Mouse (Mus musculus) neural tube, embryonic 15.5 days (tissue): Measurements from ENCODE around the gene Nrxn2. TPM values are rescaled to one million over a fixed set of nuclear protein-coding genes. Genes with fewer than 3 reads are reported as not detected.

Experiments
- ATAC-seq: fragments of 200-750 bp; cut with Nextera tagmentation; 2 replicates; pipeline ENCODE4 v1.8.0; 2017; ENCODE audit warnings: mild to moderate bottlenecking, moderate TSS enrichment, moderate library complexity; ENCODE audit not compliant: low FRiP score
- H3K27ac ChIP-seq: fragments of 300-500 bp; sonication (generic); replicated peaks from 2 replicates; pipeline ENCODE4 v1.5.1; 2015; ENCODE audit warnings: mild to moderate bottlenecking, inconsistent platforms
- H3K27me3 ChIP-seq: fragments of 300-500 bp; sonication (generic); replicated peaks from 2 replicates; pipeline ENCODE4 v1.6.1; 2015; ENCODE audit warnings: inconsistent platforms
- H3K36me3 ChIP-seq: fragments of 300-500 bp; sonication (generic); 2 replicates; pipeline ENCODE4 v1.6.1; 2015; ENCODE audit warnings: inconsistent platforms
- H3K4me1 ChIP-seq: fragments of 300-500 bp; sonication (generic); 2 replicates; pipeline ENCODE4 v1.6.1; 2015; ENCODE audit warnings: inconsistent platforms
- H3K4me2 ChIP-seq: fragments of 300-500 bp; sonication (generic); 2 replicates; pipeline ENCODE4 v1.6.1; 2015; ENCODE audit warnings: inconsistent platforms, mild to moderate bottlenecking, moderate library complexity
- H3K4me3 ChIP-seq: fragments of 300-500 bp; sonication (generic); replicated peaks from 2 replicates; pipeline ENCODE4 v1.5.1; 2015; ENCODE audit warnings: mild to moderate bottlenecking, inconsistent platforms
- H3K9ac ChIP-seq: fragments of 300-500 bp; sonication (generic); replicated peaks from 2 replicates; pipeline ENCODE4 v1.6.1; 2015; ENCODE audit warnings: mild to moderate bottlenecking, inconsistent platforms
- H3K9me3 ChIP-seq: fragments of 300-500 bp; sonication (generic); replicated peaks from 2 replicates; pipeline ENCODE4 v1.6.1; 2016; ENCODE audit warnings: inconsistent platforms
- WGBS: fragments of 180-500 bp; shearing (Covaris S2); methylation state at CpG from one replicate; pipeline ENCODE4 v1.1.7; 2015; ENCODE audit warnings: mixed read lengths; 5-methylcytosine and 5-hydroxymethylcytosine counted together
- polyA plus RNA-seq: library from polyadenylated mRNA; unstranded; fragments of >200 nt; fragmentation: Nextera tagmentation; extraction: Ambion mirVana; gene quantifications from 2 replicates; pipeline ENCODE4 v1.2.1, GENCODE M21; 2015

The Nrxn2 gene
- polyA plus RNA-seq, 1 experiment from 2014 or later, result 45.7 TPM

DNA sequence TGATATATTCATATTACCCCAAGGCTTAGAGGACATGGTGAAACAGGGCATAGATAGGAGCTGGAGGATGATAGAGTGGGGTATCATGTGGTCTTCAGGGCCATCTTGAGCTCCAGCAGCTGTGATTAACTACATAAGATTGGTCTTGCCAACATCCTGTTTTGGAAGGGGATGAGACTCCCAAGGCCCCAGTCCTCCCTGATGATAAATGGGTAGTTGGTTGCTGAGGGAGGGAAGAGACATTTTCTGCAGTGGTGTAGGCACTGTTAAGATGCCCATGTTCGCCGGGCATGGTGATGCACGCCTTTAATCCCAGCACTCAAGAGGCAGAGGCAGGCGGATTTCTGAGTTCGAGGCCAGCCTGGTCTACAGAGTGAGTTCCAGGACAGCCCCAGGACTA lies 37.3 kb upstream of the Nrxn2 start:
- no peak overlapping the region for H3K4me2 ChIP-seq
- WGBS, result 93% methylated on average over 5 of the region's 5 CpGs
- peaks cover 28% of the 10 kb centered on the region for H3K4me1 ChIP-seq
- H3K36me3 ChIP-seq, result peaks cover 22% of the 10 kb centered on the region
- H3K27me3 ChIP-seq, result no peaks in the 10 kb centered on the region
- no peak overlapping the region for H3K9ac ChIP-seq
- no peak for ATAC-seq
- H3K4me3 ChIP-seq, result no peak overlapping the region
- H3K9me3 ChIP-seq, result no peaks in the 10 kb centered on the region
- no peak overlapping the region for H3K27ac ChIP-seq

DNA sequence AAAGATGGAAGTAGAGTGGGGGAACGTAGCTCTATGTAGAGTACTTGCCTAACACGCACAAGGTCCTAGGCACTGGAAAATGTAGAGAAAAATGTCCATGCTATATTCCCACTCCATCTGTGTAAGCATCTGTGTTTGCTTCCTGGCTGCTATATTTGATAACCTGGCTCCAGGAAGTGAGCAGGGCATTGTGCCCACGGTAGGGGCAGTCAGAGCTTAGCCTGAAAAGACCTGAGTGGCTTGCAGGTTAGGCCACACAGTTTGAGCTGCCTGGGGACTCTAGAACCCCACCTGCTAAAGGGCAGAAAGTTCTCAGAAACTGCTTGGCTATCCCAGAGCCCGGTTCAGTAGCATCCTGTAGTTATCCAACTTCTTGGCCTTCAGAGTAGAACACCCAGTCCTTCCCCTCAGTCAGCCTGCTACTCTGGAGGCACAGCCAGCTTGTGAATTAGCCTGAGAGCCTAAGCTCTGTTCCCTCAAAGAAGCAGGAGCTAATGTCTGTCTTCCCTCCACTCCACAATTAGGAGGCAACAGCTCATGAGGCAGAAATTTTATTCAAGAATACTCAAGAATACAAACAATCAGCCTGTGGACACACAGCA lies 36.1 kb upstream of the Nrxn2 start:
- H3K4me3 ChIP-seq, result no peak overlapping the region
- H3K4me1 ChIP-seq, result peaks cover 21% of the 10 kb centered on the region

GRCm38 (mm10) chr19:6383470-6383869 lies 35.1 kb upstream of the Nrxn2 start:
- 59% methylated on average over 5 of the region's 5 CpGs for WGBS
- Histone ChIP-seq H3K9me3 (no peaks in the 10 kb centered on the region), H3K4me3 (no peak overlapping the region), H3K27me3 (no peaks in the 10 kb centered on the region), H3K4me1 (peaks cover 13% of the 10 kb centered on the region; the same call in 1 of the 2 replicates), H3K36me3 (peaks cover 6% of the 10 kb centered on the region), H3K4me2 (no peak overlapping the region), H3K9ac (no peak overlapping the region), H3K27ac (0 out of 2 replicates have a peak overlapping the region, but pooled peaks have one; percentile 37)
- ATAC-seq, result no peak

More for the DNA sequence above, 36.1 kb upstream of the Nrxn2 start:
- ATAC-seq, result no peak
- H3K9ac ChIP-seq, result no peak overlapping the region
- no peaks in the 10 kb centered on the region for H3K27me3 ChIP-seq
- no peaks in the 10 kb centered on the region for H3K9me3 ChIP-seq
- H3K36me3 ChIP-seq, result peaks cover 10% of the 10 kb centered on the region
- WGBS, result 85% methylated on average over 4 of the region's 4 CpGs
- H3K27ac ChIP-seq, result no peak overlapping the region
- H3K4me2 ChIP-seq, result no peak overlapping the region

GRCm38 (mm10) chr19:6384128-6384527 lies 34.4 kb upstream of the Nrxn2 start, which contains the start of gene Pygm:
Gene Pygm (plus strand): TSS chr19:6384399.
- H3K9ac ChIP-seq, result no peak within 1 kb of the TSS
- WGBS, result 27% methylated on average over 7 of the region's 7 CpGs
- H3K27ac ChIP-seq, result 0 out of 2 replicates have a peak within 1 kb of the TSS, but pooled peaks have one; percentile 37
- ATAC-seq, result no peak
- H3K36me3 ChIP-seq, result peaks cover 2% of the 10 kb centered on the region
- H3K27me3 ChIP-seq, result no peaks in the 10 kb centered on the region
- no peak within 1 kb of the TSS for H3K4me3 ChIP-seq
- H3K4me1 ChIP-seq, result peaks cover 16% of the 10 kb centered on the region
- no peak within 1 kb of the TSS for H3K4me2 ChIP-seq
- no peaks in the 10 kb centered on the region for H3K9me3 ChIP-seq

- Histone ChIP-seq H3K4me3 (no peak overlapping the region), H3K27ac (no peak overlapping the region), H3K4me1 (peaks cover 24% of the 10 kb centered on the region), H3K4me2 (no peak overlapping the region), H3K9ac (no peak overlapping the region), H3K27me3 (no peaks in the 10 kb centered on the region), H3K9me3 (no peaks in the 10 kb centered on the region), H3K36me3 (no peaks in the 10 kb centered on the region)
- 87% methylated on average over 11 of the region's 11 CpGs for WGBS
- no peak for ATAC-seq
Observed at GRCm38 (mm10) chr19:6384954-6385353, 33.6 kb upstream of the Nrxn2 start.

GRCm38 (mm10) chr19:6385419-6385818 lies 33.1 kb upstream of the Nrxn2 start:
- H3K4me1 ChIP-seq, result peaks cover 26% of the 10 kb centered on the region
- H3K4me3 ChIP-seq, result no peak overlapping the region
- no peaks in the 10 kb centered on the region for H3K27me3 ChIP-seq
- H3K36me3 ChIP-seq, result no peaks in the 10 kb centered on the region
- WGBS, result 87% methylated on average over 5 of the region's 5 CpGs
- no peak overlapping the region for H3K4me2 ChIP-seq
- no peak overlapping the region for H3K27ac ChIP-seq
- H3K9ac ChIP-seq, result no peak overlapping the region
- ATAC-seq, result no peak
- H3K9me3 ChIP-seq, result no peaks in the 10 kb centered on the region

DNA sequence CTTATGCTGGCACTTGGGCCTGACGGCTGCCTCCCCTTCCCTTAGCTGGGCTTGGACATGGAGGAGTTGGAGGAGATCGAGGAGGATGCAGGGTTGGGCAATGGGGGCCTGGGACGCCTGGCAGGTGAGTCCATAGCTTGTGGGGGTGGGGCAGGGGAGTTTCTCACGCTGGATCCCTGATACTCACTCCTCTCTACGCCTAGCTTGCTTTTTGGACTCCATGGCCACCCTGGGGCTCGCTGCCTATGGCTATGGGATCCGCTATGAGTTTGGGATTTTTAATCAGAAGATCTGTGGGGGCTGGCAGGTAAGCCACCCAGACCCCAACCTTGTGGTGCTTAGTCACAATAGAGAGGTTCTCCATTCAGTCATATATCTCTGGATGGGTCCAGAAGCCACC lies 32.7 kb upstream of the Nrxn2 start:
- WGBS, result 84% methylated on average over 7 of the region's 7 CpGs

DNA sequence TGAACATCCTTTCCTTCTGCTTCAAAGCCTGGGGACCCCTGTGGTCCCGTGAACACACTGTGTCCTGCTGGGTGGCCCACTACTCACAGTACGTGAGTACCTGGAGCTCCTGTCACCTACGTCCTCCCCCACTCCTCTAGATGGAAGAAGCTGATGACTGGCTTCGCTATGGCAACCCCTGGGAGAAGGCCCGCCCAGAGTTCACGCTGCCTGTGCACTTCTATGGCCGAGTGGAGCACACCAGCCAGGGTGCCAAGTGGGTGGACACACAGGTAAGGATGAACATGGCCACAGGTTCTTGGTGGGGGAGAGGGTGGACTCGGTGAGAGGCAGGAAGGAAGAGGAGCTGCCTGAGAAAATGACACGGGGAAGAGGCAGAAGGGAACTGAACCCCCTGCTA lies 32.3 kb upstream of the Nrxn2 start:
- Histone ChIP-seq H3K4me3 (no peak overlapping the region), H3K27ac (no peak overlapping the region), H3K9me3 (no peaks in the 10 kb centered on the region), H3K4me2 (no peak overlapping the region), H3K27me3 (no peaks in the 10 kb centered on the region), H3K36me3 (no peaks in the 10 kb centered on the region), H3K4me1 (peaks cover 26% of the 10 kb centered on the region), H3K9ac (no peak overlapping the region)
- WGBS, result 67% methylated on average over 9 of the region's 9 CpGs
- no peak for ATAC-seq

More for the DNA sequence above, 32.7 kb upstream of the Nrxn2 start:
- no peak for ATAC-seq
- H3K9ac ChIP-seq, result no peak overlapping the region
- H3K9me3 ChIP-seq, result no peaks in the 10 kb centered on the region
- H3K4me3 ChIP-seq, result no peak overlapping the region
- H3K4me2 ChIP-seq, result no peak overlapping the region
- no peaks in the 10 kb centered on the region for H3K27me3 ChIP-seq
- no peaks in the 10 kb centered on the region for H3K36me3 ChIP-seq
- H3K27ac ChIP-seq, result no peak overlapping the region
- H3K4me1 ChIP-seq, result peaks cover 26% of the 10 kb centered on the region

GRCm38 (mm10) chr19:6388006-6388405 lies 30.5 kb upstream of the Nrxn2 start:
- H3K4me3 ChIP-seq, result no peak overlapping the region
- no peaks in the 10 kb centered on the region for H3K9me3 ChIP-seq
- no peak overlapping the region for H3K27ac ChIP-seq
- H3K36me3 ChIP-seq, result no peaks in the 10 kb centered on the region
- no peak for ATAC-seq
- H3K4me2 ChIP-seq, result no peak overlapping the region
- peaks cover 26% of the 10 kb centered on the region for H3K4me1 ChIP-seq
- no peak overlapping the region for H3K9ac ChIP-seq
- no peaks in the 10 kb centered on the region for H3K27me3 ChIP-seq
- WGBS, result 84% methylated on average over 13 of the region's 13 CpGs

DNA sequence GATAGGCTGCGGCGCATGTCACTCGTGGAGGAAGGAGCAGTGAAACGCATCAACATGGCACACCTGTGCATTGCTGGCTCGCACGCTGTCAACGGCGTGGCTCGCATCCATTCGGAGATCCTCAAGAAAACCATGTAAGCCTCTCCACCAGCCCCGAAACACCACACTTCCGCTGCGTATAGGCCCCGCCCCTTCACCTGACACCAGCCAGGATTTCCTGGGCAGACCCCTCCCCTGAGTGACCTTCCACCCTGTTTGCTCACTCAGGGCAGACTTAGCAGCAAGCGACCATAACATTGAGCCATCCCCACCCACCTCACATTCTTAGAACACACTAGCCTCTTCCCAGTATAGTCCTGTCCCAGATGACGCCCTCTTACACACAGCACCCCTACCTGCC lies 28.7 kb upstream of the Nrxn2 start:
- 8% methylated on average over 16 of the region's 16 CpGs for WGBS
- Histone ChIP-seq H3K27ac (peak overlapping the region; percentile 2; the same call in 1 of the 2 replicates), H3K9ac (peak overlapping the region; percentile 31), H3K4me2 (peak overlapping the region; percentile 61), H3K4me1 (peaks cover 15% of the 10 kb centered on the region), H3K27me3 (no peaks in the 10 kb centered on the region), H3K9me3 (no peaks in the 10 kb centered on the region), H3K4me3 (peak overlapping the region; percentile 31), H3K36me3 (no peaks in the 10 kb centered on the region)
- peak; percentile 66; the same call in 1 of the 2 replicates for ATAC-seq

GRCm38 (mm10) chr19:6390251-6390650 lies 28.3 kb upstream of the Nrxn2 start:
- peaks cover 14% of the 10 kb centered on the region for H3K4me1 ChIP-seq
- no peak; the same call in 1 of the 2 replicates for ATAC-seq
- no peak overlapping the region for H3K9ac ChIP-seq
- H3K27me3 ChIP-seq, result no peaks in the 10 kb centered on the region
- 64% methylated on average over 6 of the region's 6 CpGs for WGBS
- H3K36me3 ChIP-seq, result no peaks in the 10 kb centered on the region
- H3K9me3 ChIP-seq, result no peaks in the 10 kb centered on the region
- peak overlapping the region; percentile 61 for H3K4me2 ChIP-seq
- no peak overlapping the region for H3K27ac ChIP-seq
- H3K4me3 ChIP-seq, result no peak overlapping the region

- Histone ChIP-seq H3K27ac (no peak overlapping the region), H3K4me2 (no peak overlapping the region), H3K4me3 (no peak overlapping the region), H3K36me3 (no peaks in the 10 kb centered on the region), H3K9ac (no peak overlapping the region), H3K27me3 (no peaks in the 10 kb centered on the region), H3K9me3 (no peaks in the 10 kb centered on the region), H3K4me1 (peaks cover 13% of the 10 kb centered on the region)
- 92% methylated on average over 14 of the region's 14 CpGs for WGBS
- no peak for ATAC-seq
Observed at GRCm38 (mm10) chr19:6392743-6393393, 25.7 kb upstream of the Nrxn2 start.
